Mouse (Mus musculus) heart, adult 2 months (tissue): ENCODE measurements at regions not wholly inside any gene's neighbourhood (a gene's known extent, or its start where the extent isn't known, plus 50 kb on each side); places are given as distances from the start of the nearest gene placed in this dataset.
"Not testable (repeated sequence)": the region's sequence is repeated elsewhere in the genome, so short reads cannot be mapped to it uniquely, and the experiment has no call there.

Source experiments
- CTCF ChIP-seq: fragments of 200-600 bp; IDR thresholded peaks from 2 replicates; pipeline ENCODE4 v1.8.1; 2022; ENCODE audit warnings: antibody characterized with exemption, mild to moderate bottlenecking, moderate library complexity
- EP300 ChIP-seq: fragments of 200-500 bp; IDR thresholded peaks from 2 replicates; pipeline ENCODE4 v1.6.1; 2011; ENCODE audit warnings: low read depth, low read length, control low read depth; ENCODE audit not compliant: insufficient read depth
- POLR2A ChIP-seq: fragments of 200-500 bp; IDR thresholded peaks from 2 replicates; pipeline ENCODE4 v1.6.1; 2011; ENCODE audit warnings: mild to moderate bottlenecking, low read depth, low read length, control low read depth; ENCODE audit not compliant: insufficient read depth

- TF ChIP-seq CTCF, EP300, POLR2A: not testable (repeated sequence)
These were observed 128.5 kb downstream of the Btbd35f27 start for GRCm38 (mm10) chrX:5080458-5080857.
